Mouse (Mus musculus) testis, postnatal 14 days (tissue): Measurements from ENCODE around the gene 4930590J08Rik.
"Not testable (repeated sequence)": the region's sequence is repeated elsewhere in the genome, so short reads cannot be mapped to it uniquely, and the experiment has no call there.

ENCODE experiments used
- DNase-seq: peaks from one replicate; pipeline ENCODE4 v3.0.0; 2021; ENCODE audit warnings: low spot score

Gene 4930590J08Rik

GRCm38 (mm10) chr6:91902509-91902908 is at the start of gene 4930590J08Rik:
TSS of gene 4930590J08Rik (plus strand) at chr6:91902809.
- not testable (repeated sequence) for DNase-seq

GRCm38 (mm10) chr6:91858339-91858738 is 44.3 kb upstream of the 4930590J08Rik start:
- DNase-seq: no peak

- no peak for DNase-seq
Measured at GRCm38 (mm10) chr6:91862848-91863247, 39.8 kb upstream of the 4930590J08Rik start.

GRCm38 (mm10) chr6:91864595-91864994 is 38.0 kb upstream of the 4930590J08Rik start:
- DNase-seq: no peak

GRCm38 (mm10) chr6:91865601-91866000 is 37.0 kb upstream of the 4930590J08Rik start:
- DNase-seq: no peak

GRCm38 (mm10) chr6:91868091-91868490 is 34.5 kb upstream of the 4930590J08Rik start:
- no peak for DNase-seq

- DNase-seq: no peak
Measured at GRCm38 (mm10) chr6:91872781-91873180, 29.8 kb upstream of the 4930590J08Rik start.

GRCm38 (mm10) chr6:91877885-91878651 is 24.5 kb upstream of the 4930590J08Rik start, which contains the start of gene Ccdc174:
TSS of gene Ccdc174 (plus strand) at chr6:91878053.
- DNase-seq: peak; percentile 94

- DNase-seq: no peak
Measured at GRCm38 (mm10) chr6:91883859-91884258, 18.8 kb upstream of the 4930590J08Rik start.

GRCm38 (mm10) chr6:91889255-91889906 is 13.2 kb upstream of the 4930590J08Rik start:
- no peak for DNase-seq

- no peak for DNase-seq
Measured at GRCm38 (mm10) chr6:91890615-91891014, 12.0 kb upstream of the 4930590J08Rik start.

GRCm38 (mm10) chr6:91891776-91892175 is 10.8 kb upstream of the 4930590J08Rik start:
- no peak for DNase-seq

- no peak for DNase-seq
Measured at GRCm38 (mm10) chr6:91896783-91897182, 5.8 kb upstream of the 4930590J08Rik start.

GRCm38 (mm10) chr6:91901505-91901904 is 1.1 kb upstream of the 4930590J08Rik start:
- DNase-seq: peak; percentile 26

- no peak for DNase-seq
Measured at GRCm38 (mm10) chr6:91914011-91914410, 11.4 kb downstream of the 4930590J08Rik start.

- no peak for DNase-seq
Measured at GRCm38 (mm10) chr6:91917286-91917685, 14.7 kb downstream of the 4930590J08Rik start.

- no peak for DNase-seq
Measured at GRCm38 (mm10) chr6:91917716-91918115, 15.1 kb downstream of the 4930590J08Rik start.

GRCm38 (mm10) chr6:91931231-91931630 is 28.6 kb downstream of the 4930590J08Rik start:
- peak; percentile 19 for DNase-seq

GRCm38 (mm10) chr6:91938491-91938890 is 35.9 kb downstream of the 4930590J08Rik start:
- DNase-seq: no peak

- no peak for DNase-seq
Measured at GRCm38 (mm10) chr6:91948426-91948825, 45.8 kb downstream of the 4930590J08Rik start.

GRCm38 (mm10) chr6:91958015-91958414 is 55.4 kb downstream of the 4930590J08Rik start:
- DNase-seq: not testable (repeated sequence)

- no peak for DNase-seq
Measured at GRCm38 (mm10) chr6:91960028-91960811, 57.6 kb downstream of the 4930590J08Rik start.
